Mouse (Mus musculus): Measurements from ENCODE around the gene Pxdc1.
A peak's percentile ranks its signal among the peaks of the same experiment; 100 is the strongest.

Gene Pxdc1

GRCm38 (mm10) chr13:34653391-34653790, at the start of gene Pxdc1:
Gene Pxdc1 (minus strand): TSS chr13:34653486.
- DNase-seq = peak; percentile 46

DNA sequence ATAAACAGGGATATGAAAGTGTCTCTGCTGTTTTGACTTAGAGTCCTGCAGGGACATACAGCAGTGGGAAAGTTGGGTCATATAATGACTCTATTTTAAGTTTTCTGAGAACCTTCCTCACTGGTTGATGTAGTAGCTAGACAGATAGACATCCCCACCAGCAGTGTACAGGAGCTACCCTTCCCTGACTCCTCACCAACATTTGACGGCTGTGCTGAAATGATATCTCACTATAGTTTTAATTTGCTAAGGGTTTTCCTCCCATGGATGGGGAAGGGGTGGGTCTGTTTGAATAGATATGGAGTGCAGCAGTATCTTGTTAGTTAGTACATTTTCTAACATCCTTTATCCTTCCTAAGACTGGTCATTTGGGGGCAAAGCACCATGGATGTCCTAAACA, 47.3 kb upstream of the Pxdc1 start:
- DNase-seq = no peak

GRCm38 (mm10) chr13:34700091-34700490, 46.8 kb upstream of the Pxdc1 start:
- DNase-seq = no peak

DNA sequence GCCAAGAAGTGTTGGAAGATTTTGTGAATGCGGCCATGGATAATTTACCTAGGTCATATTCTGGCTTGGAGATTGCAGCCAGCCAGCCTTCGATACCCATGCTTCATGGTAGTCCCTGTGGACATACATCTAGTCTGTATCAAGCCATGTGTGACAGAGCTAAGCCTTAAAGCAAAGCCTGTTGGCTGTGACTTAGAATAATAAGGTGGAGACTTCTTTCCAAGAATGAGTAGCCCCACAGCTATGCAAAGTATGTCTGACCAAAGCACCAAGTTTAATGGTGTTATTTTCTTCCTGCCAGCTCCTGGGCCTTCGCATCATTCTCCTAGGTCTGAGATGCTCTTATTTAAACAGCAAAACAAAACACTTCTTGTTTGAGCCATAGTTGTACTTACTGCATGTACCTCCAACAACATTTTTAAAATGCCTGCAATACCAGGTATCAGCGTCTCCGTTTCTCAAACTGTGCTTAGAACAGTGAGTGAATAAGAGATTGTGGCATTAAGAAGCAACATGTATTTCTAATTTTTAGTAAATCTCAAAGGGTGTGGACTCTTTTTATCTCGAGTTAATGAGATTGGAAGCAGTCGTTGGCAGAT, 43.5 kb upstream of the Pxdc1 start:
- no peak for DNase-seq

DNA sequence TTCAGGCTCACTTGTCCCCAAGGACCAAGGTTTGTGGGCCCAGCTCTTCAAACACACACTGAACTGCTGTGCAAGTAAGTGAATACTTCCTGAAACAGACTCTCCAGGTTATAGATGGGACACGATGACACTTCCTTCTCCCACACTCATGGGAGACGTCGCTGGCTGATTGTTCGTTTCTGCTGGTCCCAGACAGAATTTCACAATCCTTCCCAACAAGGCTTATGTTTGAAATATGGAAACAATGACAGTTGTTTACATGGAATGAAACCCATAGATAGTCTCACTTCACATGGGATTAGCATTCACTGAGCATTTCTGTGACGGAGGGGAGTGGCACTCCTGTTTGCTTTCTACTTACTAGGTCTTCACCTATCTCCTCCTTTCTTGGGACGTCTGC, 39.8 kb upstream of the Pxdc1 start:
- DNase-seq = no peak

DNA sequence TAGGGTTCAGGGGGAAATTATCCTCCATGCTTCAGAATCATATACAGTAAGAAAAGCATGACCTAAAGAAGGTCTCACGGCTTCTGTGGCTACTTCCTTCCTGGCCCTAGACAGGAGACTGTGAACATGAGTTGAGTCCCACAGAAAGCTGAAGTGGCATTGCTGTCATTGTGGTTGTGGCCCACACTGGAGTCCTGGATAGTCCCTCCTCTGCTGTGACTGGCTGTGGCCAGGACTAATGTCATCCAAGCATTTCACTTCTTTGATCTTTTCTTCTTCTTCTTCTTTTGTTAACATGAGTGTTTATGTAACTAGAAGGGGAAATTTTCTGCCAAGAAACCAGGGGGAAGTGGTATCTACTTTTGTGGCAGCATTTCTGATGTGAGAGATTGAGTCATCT, 37.8 kb upstream of the Pxdc1 start:
- no peak for DNase-seq

- no peak for DNase-seq
These were observed 31.9 kb upstream of the Pxdc1 start for GRCm38 (mm10) chr13:34685008-34685765.

DNA sequence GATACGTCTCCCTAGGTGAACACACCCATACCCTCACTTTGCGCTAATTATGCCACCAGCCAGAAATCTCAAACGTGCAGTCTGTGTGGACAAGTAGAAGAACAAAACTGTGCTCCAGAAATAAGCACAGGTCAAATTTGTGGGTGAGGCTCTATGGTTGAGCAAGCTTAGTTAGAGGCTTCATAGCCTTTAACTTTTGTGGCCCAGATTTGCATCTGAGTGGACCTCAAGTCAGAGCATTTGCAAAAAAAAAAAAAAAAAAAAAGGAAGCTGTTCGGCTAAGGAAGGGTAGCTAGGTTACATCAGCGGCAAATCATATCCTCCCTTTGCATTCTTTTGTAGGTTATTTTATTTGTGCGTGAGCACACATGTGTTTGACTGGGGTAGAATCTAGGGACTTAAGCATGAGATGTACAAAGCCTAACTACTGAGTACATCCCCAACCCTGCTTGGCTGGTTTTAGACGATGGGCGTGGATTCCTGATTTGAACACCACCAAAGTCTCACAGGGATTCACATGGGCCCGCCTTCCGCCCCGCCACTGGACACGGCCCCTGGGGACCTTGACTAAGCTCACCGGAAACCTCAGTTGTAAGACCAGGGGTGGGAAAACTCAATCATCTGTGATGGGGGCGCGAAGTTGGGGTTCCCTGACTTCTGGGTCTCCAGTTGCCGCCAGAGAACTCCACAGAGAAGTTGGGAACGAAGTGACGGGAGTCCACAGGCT, 30.6 kb upstream of the Pxdc1 start:
- no peak for DNase-seq

DNA sequence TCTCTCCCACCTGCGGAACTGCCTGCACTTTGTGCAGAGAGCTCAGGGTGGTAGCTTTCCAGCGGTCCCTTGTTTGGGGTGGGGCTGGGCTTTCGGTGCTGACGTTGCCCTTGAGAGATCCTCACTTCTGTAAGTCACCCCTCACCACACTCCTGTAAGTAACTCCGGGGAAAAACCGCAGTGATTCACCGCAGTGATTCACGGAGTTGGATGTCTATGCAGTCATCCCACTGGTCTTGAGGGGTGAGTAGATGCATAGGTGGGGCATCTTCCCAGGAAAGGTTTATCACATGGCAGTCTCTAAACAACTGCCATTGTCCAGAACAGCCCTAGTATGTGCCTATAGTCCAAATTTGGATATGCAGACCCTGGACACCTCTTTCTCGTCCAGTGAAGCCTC, 30.0 kb upstream of the Pxdc1 start:
- no peak for DNase-seq

GRCm38 (mm10) chr13:34676507-34676906, 23.2 kb upstream of the Pxdc1 start:
- DNase-seq = no peak

DNA sequence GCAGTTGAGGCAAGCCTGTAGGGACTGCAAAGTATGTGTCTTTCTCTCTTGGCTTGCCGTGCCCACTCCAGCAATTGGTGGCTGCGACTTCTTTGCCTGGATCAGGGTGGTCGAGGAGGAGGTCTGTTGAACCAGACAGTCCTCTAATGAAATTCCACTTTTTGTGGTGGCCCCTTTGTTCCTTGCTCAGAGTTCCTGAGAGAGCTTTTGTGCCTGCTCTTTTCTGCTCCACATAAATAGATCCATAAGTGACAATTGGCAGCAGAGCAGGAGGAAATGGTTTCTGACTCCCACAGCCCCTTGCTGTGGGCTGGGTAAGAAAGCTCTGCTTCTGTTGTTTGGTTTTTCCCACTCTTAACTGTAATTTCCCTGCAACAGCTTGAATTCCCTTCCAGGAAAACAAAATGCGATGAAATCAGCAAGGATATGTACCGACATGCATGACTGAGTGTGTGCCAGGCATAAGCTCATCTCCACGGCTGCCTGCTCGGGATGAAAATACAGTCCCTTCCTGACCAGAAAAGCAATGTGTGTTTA, 22.6 kb upstream of the Pxdc1 start:
- DNase-seq = no peak

GRCm38 (mm10) chr13:34673354-34673753, 20.1 kb upstream of the Pxdc1 start:
- DNase-seq = no peak

GRCm38 (mm10) chr13:34669919-34670865, 16.9 kb upstream of the Pxdc1 start:
- DNase-seq = no peak

DNA sequence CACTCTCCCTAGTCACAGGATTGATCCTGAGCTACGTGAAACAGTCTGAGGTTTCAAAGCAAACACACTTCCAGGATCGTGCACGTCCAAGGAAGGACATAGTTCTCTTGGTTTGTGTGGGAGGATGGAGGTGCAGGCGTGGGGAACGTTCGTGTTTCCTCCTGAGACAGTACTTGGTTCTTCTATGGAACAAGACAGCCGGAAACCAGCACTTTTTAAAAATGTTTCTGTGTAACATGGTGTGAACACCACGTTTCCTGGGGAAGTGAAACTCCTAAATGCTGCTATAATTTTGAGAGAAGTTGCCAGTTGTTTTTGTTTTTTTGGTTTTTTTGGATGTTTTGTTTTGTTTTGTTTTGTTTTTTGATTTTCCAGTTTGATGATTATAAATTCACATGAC, 13.9 kb upstream of the Pxdc1 start:
- peak; percentile 20 for DNase-seq

DNA sequence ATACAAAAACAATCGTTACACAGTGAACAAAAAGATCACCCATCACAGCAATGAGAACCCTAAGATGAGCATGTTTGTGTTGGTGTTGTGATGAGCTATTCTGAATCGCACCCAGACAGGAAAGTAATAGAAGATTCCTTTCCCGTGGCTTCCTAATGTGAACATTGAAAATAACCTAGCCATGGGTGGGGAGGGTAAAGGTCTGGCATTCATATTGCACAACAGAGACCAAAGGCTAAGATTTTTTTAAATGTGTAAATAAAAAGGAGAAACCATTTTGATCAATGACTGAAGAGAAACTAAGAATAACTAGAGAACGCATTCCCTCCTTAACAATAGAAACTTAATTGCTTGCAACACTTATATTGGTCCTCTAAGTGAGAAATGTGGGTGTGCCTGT, 11.8 kb upstream of the Pxdc1 start:
- no peak for DNase-seq

DNA sequence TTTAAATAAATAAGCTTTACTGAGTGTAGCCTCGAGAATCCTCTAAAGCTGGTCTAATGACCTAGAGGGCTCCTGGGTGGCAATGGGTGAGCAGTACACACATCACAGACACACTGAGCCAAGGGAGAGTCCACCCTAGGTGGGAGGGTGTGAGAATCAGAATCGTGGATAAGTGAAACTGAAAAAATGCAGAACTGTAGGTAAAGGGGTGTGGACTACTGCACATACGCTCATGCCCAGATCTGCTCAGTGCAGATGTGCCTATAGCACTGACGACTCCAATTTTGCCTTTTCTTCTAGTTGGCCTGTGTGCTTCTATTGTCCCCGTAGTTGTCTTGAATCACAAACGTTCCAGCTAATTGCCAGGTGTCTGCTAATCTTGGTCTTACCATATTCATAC, 10.5 kb upstream of the Pxdc1 start:
- no peak for DNase-seq

DNA sequence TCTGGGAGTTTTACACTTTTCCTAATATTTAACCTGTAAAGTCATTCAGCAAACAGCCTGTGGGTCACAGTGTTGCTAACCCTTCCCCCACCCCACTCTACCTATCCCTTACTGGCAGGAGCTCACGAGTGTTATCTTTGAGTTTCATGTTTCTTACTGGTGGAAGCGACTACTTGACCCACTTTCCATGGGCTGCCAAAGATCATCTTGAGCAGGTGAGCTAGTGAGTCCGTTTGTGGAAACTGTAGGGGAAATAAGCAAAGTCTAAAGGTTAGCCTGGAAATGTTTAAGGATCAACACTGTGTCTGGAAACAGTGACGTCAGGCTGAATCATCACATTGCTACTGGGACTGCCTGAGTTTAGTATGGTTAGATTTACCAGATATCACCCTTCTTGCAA, 6.2 kb upstream of the Pxdc1 start:
- no peak for DNase-seq

- DNase-seq = no peak
These were observed 3.1 kb upstream of the Pxdc1 start for GRCm38 (mm10) chr13:34656351-34656750.

DNA sequence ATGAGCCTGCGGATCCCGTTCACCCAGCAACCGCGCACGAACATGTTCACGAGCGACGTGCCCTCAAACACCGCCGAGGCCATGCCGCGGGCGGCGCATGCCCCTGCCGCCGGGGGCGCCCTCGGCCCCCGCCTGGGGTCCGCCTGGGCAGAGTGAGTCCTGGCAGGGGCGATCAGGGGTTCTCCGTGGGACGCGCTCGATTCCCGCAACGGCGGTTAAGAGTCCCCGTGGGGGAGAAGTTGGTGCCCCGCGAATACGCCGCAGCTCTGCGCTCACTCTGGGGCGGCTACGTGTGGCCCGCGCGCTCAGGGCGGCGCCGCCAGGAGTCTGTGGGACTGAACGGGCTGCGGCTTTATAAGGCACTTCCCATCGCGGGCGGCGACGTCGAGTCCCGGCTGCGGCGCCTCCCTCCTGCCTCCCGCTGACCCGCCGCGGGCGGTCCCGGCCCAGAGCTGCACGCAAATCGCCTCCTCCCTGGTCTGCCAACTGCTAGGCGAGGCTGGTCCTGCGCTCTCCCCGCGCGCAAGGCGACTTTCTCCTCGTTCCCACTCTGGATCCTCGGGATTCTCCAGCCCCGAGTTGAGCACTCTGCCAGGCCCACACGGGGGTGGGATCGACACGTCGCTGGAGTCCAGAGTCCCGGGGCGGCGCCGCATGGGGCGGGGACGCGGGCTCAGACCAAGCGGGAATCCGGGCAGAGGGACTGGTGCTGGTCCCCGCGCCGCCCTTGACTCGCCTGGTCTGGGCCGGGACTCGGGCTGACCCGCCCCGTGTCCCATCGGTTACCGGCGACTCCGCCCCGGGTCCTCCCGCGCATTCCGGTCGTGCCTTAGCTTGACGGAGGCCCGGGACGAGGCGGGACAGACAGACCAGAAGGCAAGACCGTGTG, 689 bp downstream of the Pxdc1 start:
- peak; percentile 69 for DNase-seq

DNA sequence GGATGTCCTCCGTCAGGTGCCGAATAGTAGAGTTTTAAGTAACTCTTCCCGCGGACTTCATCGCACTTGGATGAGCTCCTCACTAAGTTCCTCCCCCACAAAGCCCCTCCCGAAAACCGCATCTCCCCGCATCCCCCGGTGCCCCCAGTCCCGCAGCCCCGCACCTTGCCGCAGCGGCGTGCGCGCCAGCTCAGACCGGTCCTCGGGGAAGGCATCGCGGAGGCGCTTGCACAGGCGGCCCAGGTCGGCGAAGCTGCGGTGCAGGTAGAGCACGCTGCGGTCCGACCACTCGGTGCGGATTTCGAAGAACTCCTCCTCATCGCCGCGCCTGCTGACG, 1.3 kb downstream of the Pxdc1 start:
- DNase-seq = no peak

DNA sequence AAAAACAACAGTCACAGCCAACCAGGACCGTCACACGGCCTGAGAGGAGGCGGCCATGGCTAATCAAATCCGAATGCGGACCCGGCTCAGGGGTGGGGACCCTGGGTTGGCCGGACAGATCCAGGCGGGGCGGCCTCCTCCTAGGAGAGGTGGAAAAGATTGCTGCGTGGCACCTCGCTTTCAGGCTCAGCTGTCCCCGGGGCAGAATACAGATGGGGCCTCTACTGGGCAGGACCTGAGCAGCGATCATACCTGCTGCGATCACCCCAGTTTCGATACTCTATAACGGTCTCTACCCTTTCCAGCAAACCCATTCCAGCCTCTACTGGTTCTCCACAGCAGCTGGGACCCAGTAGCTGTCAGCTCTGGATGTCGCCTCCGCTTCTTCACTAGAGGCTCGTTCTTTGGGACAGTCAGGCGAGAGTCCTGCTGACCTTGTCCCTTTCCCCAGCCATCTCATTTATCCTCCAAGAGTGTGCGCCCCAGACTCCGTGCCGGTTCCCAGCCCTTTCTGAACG, 1.8 kb downstream of the Pxdc1 start:
- DNase-seq = no peak

- peak; percentile 37 for DNase-seq
These were observed 2.3 kb downstream of the Pxdc1 start for GRCm38 (mm10) chr13:34650953-34651352.
